Mouse (Mus musculus): ENCODE data around the gene Sema5b. TPM values are rescaled to one million over a fixed set of nuclear protein-coding genes. Genes with fewer than 3 reads are reported as not detected.

The Sema5b gene
- polyA plus RNA-seq, 1 experiment, result not detected

DNA sequence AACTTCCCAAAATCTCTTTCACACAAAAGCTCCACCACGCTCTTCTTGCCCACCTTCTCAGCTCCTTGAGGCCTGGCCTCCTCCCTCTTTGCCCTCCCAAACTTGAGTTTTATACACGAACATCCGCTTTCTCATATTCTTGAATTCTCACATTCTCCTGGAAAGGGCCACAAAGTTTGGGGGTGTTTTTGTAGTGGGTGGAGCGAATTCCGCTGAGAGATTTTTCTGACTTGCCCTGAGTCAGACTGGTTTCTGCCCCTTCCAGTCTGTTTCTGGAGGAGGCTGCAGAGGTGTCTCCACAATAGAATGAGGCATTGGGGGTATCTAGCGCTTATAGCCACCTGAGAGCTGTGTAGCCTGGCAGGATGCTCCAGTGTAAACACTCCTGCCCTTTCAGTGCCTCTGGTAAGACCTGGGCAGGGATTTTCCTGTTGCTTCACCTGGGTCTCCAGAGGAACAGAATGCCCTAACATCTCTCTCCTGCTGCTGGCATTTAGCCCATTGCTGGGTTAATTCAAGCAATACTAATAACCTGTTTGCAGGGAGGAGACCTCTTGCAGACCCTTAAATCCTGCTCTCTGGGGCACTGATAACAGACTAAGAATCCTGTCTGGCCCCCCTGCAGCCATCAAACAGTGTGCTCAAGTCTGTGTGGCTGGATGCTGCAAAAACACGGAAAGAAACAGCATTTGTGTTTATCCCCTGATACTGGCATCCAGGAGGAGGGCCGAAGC, 46.3 kb downstream of the Sema5b start:
- 52% methylated on average over 8 of the region's 8 CpGs for WGBS
- TF ChIP-seq POLR2A (IDR thresholded peaks at IDR 0.05; ENCODE audit: insufficient read depth, low read depth, low read length) (no peak), CTCF (IDR thresholded peaks at IDR 0.05; ENCODE audit: insufficient read depth, low read depth, low read length) (no peak)
- Histone ChIP-seq H3K27ac (ENCODE audit: insufficient read depth, low read depth, low read length) (no peak overlapping the region), H3K4me3 (ENCODE audit: insufficient read depth, low read depth, low read length) (no peak overlapping the region), H3K4me1 (ENCODE audit: control insufficient read depth, insufficient read depth, low read length) (peaks cover 29% of the 10 kb centered on the region)

DNA sequence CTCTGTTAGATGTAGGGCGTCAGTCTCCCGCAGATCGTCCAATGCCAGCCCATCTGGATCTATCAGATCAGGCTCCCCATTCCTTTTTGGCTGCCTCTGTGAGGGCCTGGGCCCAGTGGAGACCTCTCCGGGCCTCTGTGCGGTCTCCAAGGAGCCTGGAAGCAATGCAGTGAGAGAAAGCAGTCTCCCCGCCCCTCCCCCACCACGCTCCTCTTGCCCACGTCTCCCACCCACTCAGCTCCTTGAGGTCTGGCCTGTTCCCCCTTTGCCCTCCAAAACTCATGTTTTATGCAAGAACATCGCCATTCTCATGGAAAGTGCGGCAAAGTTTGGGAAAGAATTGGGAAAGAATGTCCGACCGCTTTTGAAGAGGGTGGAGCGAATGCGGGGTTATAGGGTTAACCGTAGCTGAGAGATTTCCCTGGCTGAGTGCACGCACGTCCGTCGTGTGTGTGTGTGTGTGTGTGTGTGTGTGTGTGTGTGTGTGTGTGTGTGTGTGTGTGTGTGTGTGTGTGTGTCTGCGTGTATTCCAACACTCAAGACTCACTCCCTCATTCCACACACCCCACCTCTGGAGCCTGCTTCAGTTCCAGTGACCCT, 47.0 kb downstream of the Sema5b start:
- peaks cover 36% of the 10 kb centered on the region for H3K4me1 ChIP-seq (ENCODE audit: control insufficient read depth, insufficient read depth, low read length)
- TF ChIP-seq CTCF (IDR thresholded peaks at IDR 0.05; ENCODE audit: insufficient read depth, low read depth, low read length), result no peak
- TF ChIP-seq POLR2A (IDR thresholded peaks at IDR 0.05; ENCODE audit: insufficient read depth, low read depth, low read length), result no peak
- no peak overlapping the region for H3K27ac ChIP-seq (ENCODE audit: insufficient read depth, low read depth, low read length)
- no peak overlapping the region for H3K4me3 ChIP-seq (ENCODE audit: insufficient read depth, low read depth, low read length)
- 26% methylated on average over 20 of the region's 20 CpGs for WGBS

- WGBS, result 52% methylated on average over 18 of the region's 18 CpGs
- no peak overlapping the region for H3K4me3 ChIP-seq (ENCODE audit: insufficient read depth, low read depth, low read length)
- H3K27ac ChIP-seq (ENCODE audit: insufficient read depth, low read depth, low read length), result no peak overlapping the region
- no peak for TF ChIP-seq POLR2A (IDR thresholded peaks at IDR 0.05; ENCODE audit: insufficient read depth, low read depth, low read length)
- TF ChIP-seq CTCF (IDR thresholded peaks at IDR 0.05; ENCODE audit: insufficient read depth, low read depth, low read length), result no peak
- H3K4me1 ChIP-seq (ENCODE audit: control insufficient read depth, insufficient read depth, low read length), result peaks cover 36% of the 10 kb centered on the region
Measured at GRCm38 (mm10) chr16:35588731-35589151, 47.8 kb downstream of the Sema5b start.

GRCm38 (mm10) chr16:35591756-35592155, 50.8 kb downstream of the Sema5b start:
- H3K4me3 ChIP-seq (ENCODE audit: insufficient read depth, low read depth, low read length), result no peak overlapping the region
- WGBS, result 28% methylated on average over 11 of the region's 11 CpGs
- H3K4me1 ChIP-seq (ENCODE audit: control insufficient read depth, insufficient read depth, low read length), result peaks cover 35% of the 10 kb centered on the region
- TF ChIP-seq POLR2A (IDR thresholded peaks at IDR 0.05; ENCODE audit: insufficient read depth, low read depth, low read length), result no peak
- H3K27ac ChIP-seq (ENCODE audit: insufficient read depth, low read depth, low read length), result no peak overlapping the region

DNA sequence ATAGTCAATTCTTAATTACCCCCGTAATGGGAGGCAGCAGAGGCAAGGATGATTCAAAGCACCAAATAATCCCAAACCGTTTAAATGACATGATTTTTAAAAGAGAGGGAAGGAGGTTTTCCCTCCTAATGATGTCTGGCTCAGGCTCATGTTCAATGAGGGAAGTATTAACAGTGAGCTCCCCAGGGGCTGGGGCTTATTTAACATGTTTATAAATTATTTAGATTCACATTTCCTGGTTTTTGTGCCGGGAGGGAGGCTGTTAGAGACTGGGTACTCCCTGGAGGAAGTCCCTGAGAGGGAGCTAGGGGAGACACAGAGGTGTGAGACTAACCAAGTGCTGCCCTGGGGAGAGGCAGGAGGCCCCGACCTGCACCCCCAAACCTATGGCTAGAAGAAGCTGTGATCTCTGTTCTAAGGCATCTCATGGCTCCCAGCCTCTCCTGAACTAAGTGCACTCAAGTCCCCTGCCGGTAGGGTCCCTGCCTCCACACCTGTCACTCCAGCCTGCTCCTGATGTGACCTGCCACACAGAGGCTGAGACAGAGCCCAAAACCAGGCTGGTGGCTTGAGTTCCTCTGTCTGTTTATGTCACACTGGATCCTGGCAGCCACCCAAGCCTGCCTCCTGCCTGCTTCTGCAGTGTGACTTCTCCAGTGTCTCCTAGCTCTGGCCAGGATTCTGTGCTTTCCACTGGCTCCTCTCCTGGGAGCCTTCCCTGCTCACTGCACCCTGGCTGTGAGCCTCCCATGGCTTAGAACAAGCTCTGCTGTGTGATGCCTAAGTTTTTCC, 51.5 kb downstream of the Sema5b start:
- 19% methylated on average over 5 of the region's 5 CpGs for WGBS

GRCm38 (mm10) chr16:35593474-35593873, 52.5 kb downstream of the Sema5b start:
- Histone ChIP-seq H3K4me1 (ENCODE audit: control insufficient read depth, insufficient read depth, low read length) (peaks cover 23% of the 10 kb centered on the region), H3K4me3 (ENCODE audit: insufficient read depth, low read depth, low read length) (no peak overlapping the region), H3K27ac (ENCODE audit: insufficient read depth, low read depth, low read length) (no peak overlapping the region)
- no peak for TF ChIP-seq POLR2A (IDR thresholded peaks at IDR 0.05; ENCODE audit: insufficient read depth, low read depth, low read length)
- no peak for TF ChIP-seq CTCF (IDR thresholded peaks at IDR 0.05; ENCODE audit: insufficient read depth, low read depth, low read length)
- 79% methylated on average over 5 of the region's 5 CpGs for WGBS

More for the DNA sequence above, 51.5 kb downstream of the Sema5b start:
- Histone ChIP-seq H3K4me1 (ENCODE audit: control insufficient read depth, insufficient read depth, low read length) (peaks cover 31% of the 10 kb centered on the region), H3K27ac (ENCODE audit: insufficient read depth, low read depth, low read length) (no peak overlapping the region), H3K4me3 (ENCODE audit: insufficient read depth, low read depth, low read length) (no peak overlapping the region)
- TF ChIP-seq POLR2A (IDR thresholded peaks at IDR 0.05; ENCODE audit: insufficient read depth, low read depth, low read length) (no peak), CTCF (IDR thresholded peaks at IDR 0.05; ENCODE audit: insufficient read depth, low read depth, low read length) (no peak)

GRCm38 (mm10) chr16:35596241-35596640, 55.3 kb downstream of the Sema5b start:
- WGBS, result 60% methylated on average over 6 of the region's 6 CpGs

DNA sequence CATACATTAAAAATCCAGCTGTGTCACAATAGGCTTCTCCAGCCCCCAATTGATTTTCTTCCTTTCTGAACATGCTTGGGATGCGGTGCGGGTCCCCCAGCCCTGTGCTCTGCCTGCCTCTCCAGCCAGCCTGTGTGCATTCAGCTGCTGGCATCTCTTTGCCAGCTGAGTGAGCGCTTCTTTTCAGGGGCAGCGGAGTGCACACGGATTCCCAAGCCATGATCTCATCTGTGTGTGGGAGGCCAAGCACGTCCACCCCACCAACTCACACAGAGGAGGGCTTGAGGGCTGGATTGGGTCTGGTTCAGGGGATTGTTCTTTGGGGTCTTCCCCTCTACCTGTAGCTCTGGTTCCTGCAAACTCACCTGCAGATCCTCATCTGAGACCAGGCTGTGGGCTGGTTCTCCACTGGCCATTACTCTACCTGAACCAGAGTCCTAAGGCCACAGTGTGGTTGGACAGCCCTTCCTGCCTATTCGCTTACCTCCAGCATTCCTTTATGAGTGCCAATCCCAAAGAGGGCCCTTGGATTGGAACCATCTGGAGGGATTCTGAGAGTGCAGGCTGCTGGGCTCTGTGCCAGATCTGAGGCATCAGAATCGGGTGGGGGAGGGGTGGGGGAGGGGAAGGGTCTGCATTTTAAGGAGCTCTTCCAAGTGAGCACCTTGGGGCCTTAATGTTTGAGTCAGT, 55.9 kb downstream of the Sema5b start:
- peaks cover 20% of the 10 kb centered on the region for H3K4me1 ChIP-seq (ENCODE audit: control insufficient read depth, insufficient read depth, low read length)
- H3K4me3 ChIP-seq (ENCODE audit: insufficient read depth, low read depth, low read length), result no peak overlapping the region
- H3K27ac ChIP-seq (ENCODE audit: insufficient read depth, low read depth, low read length), result no peak overlapping the region
- TF ChIP-seq CTCF (IDR thresholded peaks at IDR 0.05; ENCODE audit: insufficient read depth, low read depth, low read length) (no peak), POLR2A (IDR thresholded peaks at IDR 0.05; ENCODE audit: insufficient read depth, low read depth, low read length) (no peak)
- WGBS, result 39% methylated on average over 8 of the region's 8 CpGs

More at GRCm38 (mm10) chr16:35596241-35596640, 55.3 kb downstream of the Sema5b start:
- H3K4me3 ChIP-seq (ENCODE audit: insufficient read depth, low read depth, low read length), result no peak overlapping the region
- H3K27ac ChIP-seq (ENCODE audit: insufficient read depth, low read depth, low read length), result no peak overlapping the region
- H3K4me1 ChIP-seq (ENCODE audit: control insufficient read depth, insufficient read depth, low read length), result peaks cover 24% of the 10 kb centered on the region
- TF ChIP-seq CTCF (IDR thresholded peaks at IDR 0.05; ENCODE audit: insufficient read depth, low read depth, low read length), result no peak
- no peak for TF ChIP-seq POLR2A (IDR thresholded peaks at IDR 0.05; ENCODE audit: insufficient read depth, low read depth, low read length)
